ENCODE assay signal across 8 mouse cellular contexts in genomic region chr3:127790234-127791055, GRCm38 (mm10). TPM values are rescaled to one million over a fixed set of nuclear protein-coding genes. Genes with fewer than 3 reads are reported as not detected.
DNase-seq lines count a peak whose midpoint lies in the region; ATAC-seq and TF ChIP-seq lines count a peak whose summit lies in the region.

No protein-coding gene starts in this region.

- H3K9me3 ChIP-seq in ES-Bruce4 (replicated peaks; ENCODE audit: control insufficient read depth, insufficient read depth, low read length, poor library complexity, severe bottlenecking), result no peaks in the 10 kb centered on the region
- H3K9me3 ChIP-seq in neural tube, embryonic 14.5 days (ENCODE audit: control insufficient read depth, low read length), result no peaks in the 10 kb centered on the region

- no peaks in the 10 kb centered on the region for H3K4me1 ChIP-seq in ES-Bruce4 (ENCODE audit: control insufficient read depth, insufficient read depth, low read length)
- H3K4me1 ChIP-seq in lung, adult 2 months (ENCODE audit: control insufficient read depth, insufficient read depth, low read length), result no peaks in the 10 kb centered on the region
- H3K4me1 ChIP-seq in neural tube, embryonic 14.5 days (ENCODE audit: control insufficient read depth, insufficient read depth, low read length), result peaks cover 9% of the 10 kb centered on the region; the same call in 1 of the 2 replicates

- H3K4me2 ChIP-seq in neural tube, embryonic 14.5 days (ENCODE audit: low read depth, low read length), result peak overlapping the region; percentile 97

- H3K36me3 ChIP-seq in ES-Bruce4 (ENCODE audit: control insufficient read depth, insufficient read depth, low read length, poor library complexity, severe bottlenecking), result no peaks in the 10 kb centered on the region
- H3K36me3 ChIP-seq in neural tube, embryonic 14.5 days (ENCODE audit: control insufficient read depth, insufficient read depth, low read length), result no peaks in the 10 kb centered on the region

- peak; percentile 67 for DNase-seq in 3134 (ENCODE audit: extremely low read depth, insufficient read length, low spot score)
- peak; percentile 33 to 58 for DNase-seq in cerebellum, postnatal 14 days
- peak; percentile 65 to 72 for DNase-seq in heart, adult 18-20 months
- DNase-seq in kidney, adult 11 months, result peak; percentile 49
- peak; percentile 26 for DNase-seq in lung, adult 2 months
- DNase-seq in MN1 (ENCODE audit: low spot score), result no peak

- H3K27me3 ChIP-seq in ES-Bruce4 (ENCODE audit: control insufficient read depth, insufficient read depth, low read length, poor library complexity, severe bottlenecking), result peaks cover 21% of the 10 kb centered on the region
- H3K27me3 ChIP-seq in neural tube, embryonic 14.5 days (ENCODE audit: control insufficient read depth, insufficient read depth, low read length), result peaks cover 14% of the 10 kb centered on the region

- H3K4me3 ChIP-seq in ES-Bruce4 (ENCODE audit: low read depth, low read length), result peak overlapping the region; percentile 72
- H3K4me3 ChIP-seq in lung, adult 2 months (replicated peaks; ENCODE audit: extremely low read depth, low read depth, low read length), result peak overlapping the region; percentile 59
- H3K4me3 ChIP-seq in neural tube, embryonic 14.5 days (ENCODE audit: low read depth, low read length), result peak overlapping the region; percentile 47

- H3K27ac ChIP-seq in ES-Bruce4 (ENCODE audit: insufficient read depth, low read length), result no peak overlapping the region
- H3K27ac ChIP-seq in neural tube, embryonic 14.5 days (ENCODE audit: low read depth, low read length), result no peak overlapping the region

- under 1% methylated on average over 36 of the region's 36 CpGs for WGBS in lung, adult 2 months
- under 1% methylated on average over 34 of the region's 36 CpGs for WGBS in neural tube, embryonic 14.5 days

- TF ChIP-seq POLR2A in ES-Bruce4 (IDR thresholded peaks at IDR 0.05; ENCODE audit: insufficient read depth, low read length), result no peak
- no peak for TF ChIP-seq POLR2A in lung, adult 2 months (IDR thresholded peaks at IDR 0.05; ENCODE audit: borderline replicate concordance, extremely low read depth, low read depth, low read length)

- no peak for TF ChIP-seq CTCF in ES-Bruce4 (IDR thresholded peaks at IDR 0.05; ENCODE audit: low read depth, low read length)
- no peak for TF ChIP-seq CTCF in lung, adult 2 months (IDR thresholded peaks at IDR 0.05; ENCODE audit: insufficient read depth, low read length)

- ATAC-seq in neural tube, embryonic 14.5 days (ENCODE audit: low read depth), result peak; percentile 62

- peak overlapping the region; percentile 18 for H3K9ac ChIP-seq in ES-Bruce4 (ENCODE audit: low read depth, poor library complexity, severe bottlenecking)
- peak overlapping the region; percentile 51 for H3K9ac ChIP-seq in neural tube, embryonic 14.5 days (replicated peaks; ENCODE audit: low read depth, low read length)

- no peak for TF ChIP-seq EP300 in ES-Bruce4 (IDR thresholded peaks at IDR 0.05; ENCODE audit: insufficient read depth, low read depth, low read length)

RNA-seq across cellular contexts. Expression of gene Tifa, which starts 0.8 kb away (rescaled TPM):
- 0.54 TPM in 1 of 2 replicates, not detected in the other for polyA plus RNA-seq in ES-Bruce4 (2011; ENCODE audit: insufficient read depth, insufficient read length, low read depth, missing spikeins)
- 1 to 10 TPM; 1.9 to 2.9 TPM for total RNA-seq in heart, adult 18-20 months (2021)
- 3.2 and 3.5 TPM in 2 replicates for polyA plus RNA-seq in lung, adult 2 months (2012; rRNA removed)
- 2.5 and 3.2 TPM in 2 replicates for polyA plus RNA-seq in neural tube, embryonic 14.5 days (2014; fragmentation: Nextera tagmentation; extraction: Ambion mirVana)

RNA-seq across cellular contexts. Expression of gene Alpk1, which starts 10.1 kb away (rescaled TPM):
- 1.2 TPM in 2 replicates for polyA plus RNA-seq in ES-Bruce4 (2011; ENCODE audit: insufficient read depth, insufficient read length, low read depth, missing spikeins)
- total RNA-seq in heart, adult 18-20 months (2021), result 1 to 10 TPM; 2.1 to 2.8 TPM
- polyA plus RNA-seq in lung, adult 2 months (2012; rRNA removed), result 2.1 and 3.2 TPM in 2 replicates
- polyA plus RNA-seq in neural tube, embryonic 14.5 days (2014; fragmentation: Nextera tagmentation; extraction: Ambion mirVana), result 0.31 and 0.54 TPM in 2 replicates

RNA-seq across cellular contexts. Expression of gene Ap1ar, which starts 46.9 kb away (rescaled TPM):
- 61.7 and 63.3 TPM in 2 replicates for polyA plus RNA-seq in ES-Bruce4 (2011; ENCODE audit: insufficient read depth, insufficient read length, low read depth, missing spikeins)
- 10 to 100 TPM; 18.3 to 18.9 TPM for total RNA-seq in heart, adult 18-20 months (2021)
- 19.2 and 20.6 TPM in 2 replicates for polyA plus RNA-seq in lung, adult 2 months (2012; rRNA removed)
- 97.9 and 115 TPM in 2 replicates for polyA plus RNA-seq in neural tube, embryonic 14.5 days (2014; fragmentation: Nextera tagmentation; extraction: Ambion mirVana)
